Mouse (Mus musculus) bone marrow, adult 2 months (tissue): Measurements from ENCODE around the gene Podxl. TPM values are rescaled to one million over a fixed set of nuclear protein-coding genes. Genes with fewer than 3 reads are reported as not detected.

Experiments used
- H3K27ac ChIP-seq: fragments of 200-500 bp; 2 replicates; pipeline ENCODE4 v1.5.1; 2012; ENCODE audit warnings: low read depth, mild to moderate bottlenecking, control low read depth, inconsistent platforms, low read length; ENCODE audit not compliant: control insufficient read depth, poor library complexity, insufficient read depth
- H3K4me1 ChIP-seq: fragments of 200-500 bp; 2 replicates; pipeline ENCODE4 v1.6.1; 2011; ENCODE audit warnings: low read length; ENCODE audit not compliant: control insufficient read depth, insufficient read depth
- H3K4me3 ChIP-seq: fragments of 200-500 bp; replicated peaks from 2 replicates; pipeline ENCODE3; 2011; ENCODE audit warnings: mild to moderate bottlenecking, low read depth, low read length, control low read depth; ENCODE audit not compliant: control insufficient read depth
- CTCF ChIP-seq: fragments of 200-500 bp; IDR thresholded peaks from 2 replicates; pipeline ENCODE4 v1.5.1; 2011; ENCODE audit warnings: low read length, control low read depth; ENCODE audit not compliant: control insufficient read depth, insufficient read depth
- POLR2A ChIP-seq: fragments of 200-500 bp; IDR thresholded peaks from 2 replicates; pipeline ENCODE4 v1.6.1; 2011; ENCODE audit warnings: low read depth, mild to moderate bottlenecking, control low read depth, low read length, borderline replicate concordance; ENCODE audit not compliant: control insufficient read depth
- WGBS: fragments of 180-500 bp; shearing (Covaris S2); methylation state at CpG from one replicate; pipeline ENCODE4 v1.1.7; 2018; 5-methylcytosine and 5-hydroxymethylcytosine counted together
- polyA plus RNA-seq: library from polyadenylated mRNA; stranded (reverse); fragments of >200 nt; gene quantifications from 2 replicates; pipeline ENCODE4 v1.2.4, GENCODE M21; 2011; ENCODE audit warnings: low replicate concordance; ENCODE audit not compliant: missing spikeins, insufficient read depth, insufficient read length

Gene Podxl
- polyA plus RNA-seq, 1 experiment: 1.4 TPM

GRCm38 (mm10) chr6:31478221-31478620 lies 85.6 kb downstream of the Podxl start:
- 91% methylated on average over 4 of the region's 4 CpGs for WGBS
- Histone ChIP-seq H3K27ac (no peak overlapping the region), H3K4me1 (no peaks in the 10 kb centered on the region), H3K4me3 (no peak overlapping the region)
- no peak for TF ChIP-seq POLR2A
- TF ChIP-seq CTCF: no peak

Other genes with a start within 250 kb of the Podxl start
- 50.7 and 96.3 TPM in 2 replicates for gene Mkln1, start 165.2 kb downstream of the Podxl start, polyA plus RNA-seq